8 mouse cellular contexts compared by ENCODE assay signal in the genomic region with DNA sequence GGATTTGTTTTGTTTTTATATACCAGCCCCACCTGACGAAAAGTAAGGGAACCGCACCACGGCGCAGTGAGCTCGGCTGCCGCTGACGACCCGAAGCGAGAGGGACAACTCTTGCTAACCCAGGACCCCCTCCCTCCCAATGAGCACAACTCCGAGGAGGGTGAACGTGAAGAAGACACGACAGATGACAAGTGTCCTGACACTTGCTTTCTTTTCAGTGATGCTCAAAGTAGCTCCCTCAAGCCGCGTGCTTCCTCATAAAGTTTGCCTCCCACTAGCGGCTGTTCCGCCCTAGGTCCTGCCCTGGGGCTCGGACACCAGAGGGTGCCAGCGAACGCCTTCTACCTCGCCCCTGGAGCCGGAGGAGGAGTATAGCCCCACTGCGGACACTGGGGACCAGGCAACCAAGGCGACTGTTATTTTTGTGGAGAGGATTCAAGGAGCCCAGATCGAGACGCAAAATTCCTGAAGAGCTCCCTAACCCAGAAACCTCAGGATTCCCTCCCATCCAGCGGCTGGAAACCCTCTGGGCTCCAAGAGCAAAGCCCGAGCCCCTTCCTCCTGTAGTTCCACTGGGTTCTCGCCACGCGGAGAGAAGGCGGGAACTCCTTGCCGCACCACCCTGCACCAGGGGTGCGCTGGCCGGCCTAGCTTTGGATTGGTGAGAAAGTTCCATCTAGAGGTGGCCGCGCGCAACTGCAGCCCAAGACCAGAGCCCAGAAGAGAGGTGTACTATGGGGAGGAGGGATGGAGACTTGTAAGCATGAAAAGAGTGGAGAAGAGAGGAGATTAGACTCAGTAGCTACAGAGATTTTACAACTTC. TPM values are rescaled to one million over a fixed set of nuclear protein-coding genes. Genes with fewer than 3 reads are reported as not detected.
DNase-seq lines count a peak whose midpoint lies in the region; ATAC-seq and TF ChIP-seq lines count a peak whose summit lies in the region.

No protein-coding gene starts in this region.

- 0 out of 2 replicates have a peak overlapping the region, but pooled peaks have one; percentile 21 for H3K9ac ChIP-seq in embryonic facial prominence, embryonic 15.5 days
- H3K9ac ChIP-seq in kidney, embryonic 15.5 days, result peak overlapping the region; percentile 41

- WGBS in bone marrow, adult 2 months, result under 1% methylated on average over 37 of the region's 37 CpGs
- WGBS in embryonic facial prominence, embryonic 15.5 days, result under 1% methylated on average over 37 of the region's 37 CpGs
- under 1% methylated on average over 37 of the region's 37 CpGs for WGBS in heart, embryonic 10.5 days
- under 1% methylated on average over 37 of the region's 37 CpGs for WGBS in kidney, embryonic 15.5 days

- no peaks in the 10 kb centered on the region for H3K36me3 ChIP-seq in embryonic facial prominence, embryonic 15.5 days
- H3K36me3 ChIP-seq in heart, embryonic 10.5 days, result no peaks in the 10 kb centered on the region
- no peaks in the 10 kb centered on the region for H3K36me3 ChIP-seq in kidney, embryonic 15.5 days

- H3K27ac ChIP-seq in bone marrow, adult 2 months (ENCODE audit: control insufficient read depth, insufficient read depth, low read depth, low read length, poor library complexity), result no peak overlapping the region
- H3K27ac ChIP-seq in embryonic facial prominence, embryonic 15.5 days (replicated peaks), result no peak overlapping the region
- 0 out of 2 replicates have a peak overlapping the region, but pooled peaks have one; percentile 29 for H3K27ac ChIP-seq in heart, embryonic 10.5 days
- H3K27ac ChIP-seq in kidney, embryonic 15.5 days, result no peak overlapping the region

- peaks cover 48% of the 10 kb centered on the region for H3K27me3 ChIP-seq in embryonic facial prominence, embryonic 15.5 days
- H3K27me3 ChIP-seq in heart, embryonic 10.5 days (ENCODE audit: insufficient read depth, poor library complexity, severe bottlenecking), result peaks cover 53% of the 10 kb centered on the region
- peaks cover 61% of the 10 kb centered on the region for H3K27me3 ChIP-seq in kidney, embryonic 15.5 days

- H3K4me3 ChIP-seq in bone marrow, adult 2 months (replicated peaks; ENCODE audit: control insufficient read depth, low read depth, low read length), result peak overlapping the region; percentile 66
- peak overlapping the region; percentile 56 for H3K4me3 ChIP-seq in embryonic facial prominence, embryonic 15.5 days (replicated peaks)
- H3K4me3 ChIP-seq in heart, embryonic 10.5 days, result peak overlapping the region; percentile 67
- H3K4me3 ChIP-seq in kidney, embryonic 15.5 days (replicated peaks), result peak overlapping the region; percentile 60

- TF ChIP-seq CTCF in bone marrow, adult 2 months (IDR thresholded peaks at IDR 0.05; ENCODE audit: control insufficient read depth, insufficient read depth, low read length), result peak; percentile 64

- DNase-seq in A20 (ENCODE audit: low read depth, low spot score), result peak; percentile 91
- DNase-seq in heart, embryonic 10.5 days (ENCODE audit: low spot score), result peak; percentile 93
- peak; percentile 81 for DNase-seq in liver
- DNase-seq in spleen, postnatal 4 days (ENCODE audit: low spot score in 2 of 2), result peak; percentile 68 to 86

- H3K9me3 ChIP-seq in embryonic facial prominence, embryonic 15.5 days (replicated peaks), result no peaks in the 10 kb centered on the region
- H3K9me3 ChIP-seq in heart, embryonic 10.5 days, result no peaks in the 10 kb centered on the region
- H3K9me3 ChIP-seq in kidney, embryonic 15.5 days (replicated peaks), result no peaks in the 10 kb centered on the region

- H3K4me1 ChIP-seq in bone marrow, adult 2 months (ENCODE audit: control insufficient read depth, insufficient read depth, low read length), result no peaks in the 10 kb centered on the region
- peaks cover 27% of the 10 kb centered on the region for H3K4me1 ChIP-seq in embryonic facial prominence, embryonic 15.5 days
- peaks cover 24% of the 10 kb centered on the region for H3K4me1 ChIP-seq in heart, embryonic 10.5 days
- H3K4me1 ChIP-seq in kidney, embryonic 15.5 days, result peaks cover 28% of the 10 kb centered on the region

- peak; percentile 81 for ATAC-seq in embryonic facial prominence, embryonic 15.5 days (ENCODE audit: insufficient number of reproducible peaks, low FRiP score, low TSS enrichment, low read depth)
- peak; percentile 91 for ATAC-seq in kidney, embryonic 15.5 days (replicated peaks; ENCODE audit: low FRiP score)
- ATAC-seq in monocyte, adult 5-6 weeks (replicated peaks; ENCODE audit: insufficient number of reproducible peaks, low FRiP score, low TSS enrichment, poor library complexity, severe bottlenecking), result peak; percentile 67; the same call in 1 of the 2 replicates

- H3K4me2 ChIP-seq in embryonic facial prominence, embryonic 15.5 days (replicated peaks), result peak overlapping the region; percentile 99
- H3K4me2 ChIP-seq in kidney, embryonic 15.5 days, result peak overlapping the region; percentile 100

- no peak for TF ChIP-seq POLR2A in bone marrow, adult 2 months (IDR thresholded peaks at IDR 0.05; ENCODE audit: borderline replicate concordance, control insufficient read depth, low read depth, low read length)

RNA-seq across cellular contexts. Expression of a gene that starts 0.6 kb away (rescaled TPM):
- polyA plus RNA-seq in bone marrow, adult 2 months (2011; ENCODE audit: insufficient read depth, insufficient read length, low replicate concordance, missing spikeins), result 0.80 TPM in 1 of 2 replicates, not detected in the other
- polyA plus RNA-seq in embryonic facial prominence, embryonic 15.5 days (2015; fragmentation: Nextera tagmentation; extraction: Ambion mirVana), result 1.9 and 2.8 TPM in 2 replicates
- 0.15 and 0.16 TPM in 2 replicates for polyA plus RNA-seq in heart, embryonic 10.5 days (2016; fragmentation: Nextera tagmentation; extraction: Ambion mirVana)
- 0.32 and 0.45 TPM in 2 replicates for polyA plus RNA-seq in kidney, embryonic 15.5 days (2015; fragmentation: Nextera tagmentation; extraction: Ambion mirVana)
- not detected in 3 replicates for total RNA-seq in monocyte, adult 5-6 weeks (2017)
